Mouse (Mus musculus) spleen, adult 2 months (tissue): ENCODE results near the gene Rbms2. TPM values are rescaled to one million over a fixed set of nuclear protein-coding genes. Genes with fewer than 3 reads are reported as not detected.
A peak's percentile ranks its signal among the peaks of the same experiment; 100 is the strongest.

Experiments
- DNase-seq, 2 experiments: peaks; one replicate each; pipeline versions ENCODE4 v3.0.0 to v3.0.0-alpha.2; 2012 to 2021; ENCODE audit warnings: low spot score in 2 of 2, low read depth in 1 of 2
- H3K27ac ChIP-seq: fragments of 200-500 bp; 2 replicates; pipeline ENCODE4 v1.5.1; 2012; ENCODE audit warnings: low read length, inconsistent platforms; ENCODE audit not compliant: insufficient read depth
- H3K27me3 ChIP-seq: fragments of 200-500 bp; 2 replicates; pipeline ENCODE4 v1.6.1; 2012; ENCODE audit warnings: mild to moderate bottlenecking, moderate library complexity, low read length, inconsistent platforms; ENCODE audit not compliant: control insufficient read depth, insufficient read depth
- H3K36me3 ChIP-seq: fragments of 200-500 bp; 2 replicates; pipeline ENCODE4 v1.6.1; 2012; ENCODE audit warnings: mild to moderate bottlenecking, low read length, inconsistent platforms; ENCODE audit not compliant: control insufficient read depth, insufficient read depth
- H3K4me1 ChIP-seq: fragments of 200-500 bp; 2 replicates; pipeline ENCODE4 v1.6.1; 2011; ENCODE audit warnings: inconsistent platforms; ENCODE audit not compliant: control insufficient read depth, insufficient read depth, insufficient read length
- H3K4me3 ChIP-seq: fragments of 200-500 bp; 2 replicates; pipeline ENCODE4 v1.5.1; 2011; ENCODE audit warnings: mild to moderate bottlenecking, inconsistent platforms; ENCODE audit not compliant: insufficient read depth, insufficient read length; ENCODE audit errors: extremely low read depth
- CTCF ChIP-seq: fragments of 200-500 bp; IDR thresholded peaks from 2 replicates; pipeline ENCODE4 v1.5.1; 2011; ENCODE audit warnings: mild to moderate bottlenecking, inconsistent platforms; ENCODE audit not compliant: insufficient read depth, insufficient read length, insufficient replicate concordance; ENCODE audit errors: extremely low read depth
- POLR2A ChIP-seq: fragments of 200-500 bp; IDR thresholded peaks from 2 replicates; pipeline ENCODE4 v1.6.1; 2011; ENCODE audit warnings: low read depth, low read length, inconsistent platforms
- WGBS: fragments of 180-500 bp; shearing (Covaris S2); methylation state at CpG from one replicate; pipeline ENCODE4 v1.1.7; 2018; 5-methylcytosine and 5-hydroxymethylcytosine counted together
- polyA plus RNA-seq: library from polyadenylated mRNA; depleted of rRNA; stranded (reverse); fragments of >200 nt; gene quantifications from 2 replicates; pipeline ENCODE4 v1.2.3, GENCODE M21; 2012

The Rbms2 gene
- polyA plus RNA-seq, 1 experiment, result 30.0 TPM

DNA sequence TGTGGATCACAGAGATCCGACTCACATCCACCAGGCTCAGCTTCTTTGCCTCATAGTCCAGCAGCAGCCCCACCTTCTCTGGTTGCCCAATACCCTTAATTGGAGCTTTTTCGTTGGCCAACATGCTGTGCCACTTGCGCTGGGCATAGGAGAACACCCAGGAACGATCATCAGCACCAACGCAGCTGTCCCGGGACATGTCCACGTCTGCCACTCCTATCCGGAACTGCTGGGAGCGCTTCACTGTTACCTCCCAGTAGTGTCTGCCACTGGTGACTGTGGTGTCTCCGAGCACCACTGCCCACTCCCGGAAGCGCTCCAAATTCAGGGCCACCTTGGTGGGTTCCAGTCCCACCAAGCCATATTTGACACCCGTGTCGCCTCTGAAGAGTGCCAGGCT lies 30.9 kb upstream of the Rbms2 start:
- 25% methylated on average over 14 of the region's 14 CpGs for WGBS

DNA sequence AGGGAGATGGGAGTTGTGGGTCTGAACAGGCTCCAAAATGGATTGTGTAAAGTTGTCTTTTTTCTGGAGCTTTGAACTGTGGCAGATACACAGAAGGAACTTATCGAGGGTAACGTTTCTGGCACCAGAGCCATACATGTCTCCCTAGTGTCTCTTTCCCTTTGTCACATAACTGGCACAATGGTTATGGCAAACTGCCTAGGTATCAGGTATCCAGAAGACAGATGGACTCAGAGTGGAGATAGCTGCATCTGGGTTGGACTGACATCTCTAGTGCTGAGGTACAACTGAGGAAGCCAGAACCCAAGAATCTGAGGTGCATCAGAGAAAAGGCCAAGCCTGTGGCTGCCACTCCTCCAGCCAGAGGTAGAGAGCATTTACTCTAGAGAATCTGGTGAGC lies 30.0 kb upstream of the Rbms2 start:
- Histone ChIP-seq H3K36me3 (peaks cover 2% of the 10 kb centered on the region; the same call in 1 of the 2 replicates), H3K4me1 (no peaks in the 10 kb centered on the region; the same call in 1 of the 2 replicates), H3K4me3 (no peak overlapping the region), H3K27ac (no peak overlapping the region), H3K27me3 (no peaks in the 10 kb centered on the region)
- WGBS, result 73% methylated on average over 2 of the region's 2 CpGs
- TF ChIP-seq CTCF (no peak), POLR2A (no peak)
- no peak for DNase-seq

More for the DNA sequence above, 30.9 kb upstream of the Rbms2 start:
- peaks cover 2% of the 10 kb centered on the region; the same call in 1 of the 2 replicates for H3K36me3 ChIP-seq
- DNase-seq, result no peak
- no peaks in the 10 kb centered on the region for H3K27me3 ChIP-seq
- H3K27ac ChIP-seq, result no peak overlapping the region
- TF ChIP-seq POLR2A (no peak), CTCF (no peak)
- H3K4me1 ChIP-seq, result no peaks in the 10 kb centered on the region; the same call in 1 of the 2 replicates
- H3K4me3 ChIP-seq, result peak overlapping the region; percentile 82

DNA sequence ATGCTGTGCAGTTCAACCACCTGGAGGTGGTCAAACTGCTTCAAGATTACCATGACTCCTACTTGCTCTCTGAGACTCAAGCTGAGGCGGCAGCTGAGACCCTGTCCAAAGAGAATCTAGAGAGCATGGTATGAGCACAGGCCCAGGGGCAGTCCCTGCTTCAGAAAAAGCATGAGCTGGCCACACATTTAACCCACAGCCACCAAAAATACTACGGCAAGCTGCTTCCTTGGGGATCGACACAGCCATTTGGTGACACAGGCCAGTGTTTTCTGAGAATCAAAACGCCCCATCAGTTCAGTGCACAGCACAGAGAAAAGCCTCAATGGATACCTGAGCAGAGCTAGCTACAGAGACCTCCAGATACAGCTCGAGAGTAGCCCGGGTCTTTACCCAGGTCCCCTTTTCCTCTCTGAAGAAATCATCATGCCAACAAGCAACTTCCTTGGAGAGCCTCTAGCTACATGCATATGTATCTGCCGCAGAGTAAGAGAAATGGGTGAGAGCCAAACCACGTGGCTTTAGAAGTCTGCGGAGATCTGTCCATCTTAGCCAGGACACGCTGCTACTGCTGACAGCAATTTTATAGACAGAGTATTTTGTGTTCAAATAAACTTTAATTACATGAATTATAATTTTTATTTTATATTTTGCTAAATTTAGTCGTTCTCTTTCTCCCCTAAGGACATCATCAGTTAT lies 29.4 kb upstream of the Rbms2 start:
- H3K27ac ChIP-seq, result no peak overlapping the region
- H3K36me3 ChIP-seq, result peaks cover 2% of the 10 kb centered on the region; the same call in 1 of the 2 replicates
- DNase-seq, result no peak
- no peaks in the 10 kb centered on the region for H3K27me3 ChIP-seq
- WGBS, result 92% methylated on average over 11 of the region's 11 CpGs
- no peak overlapping the region for H3K4me3 ChIP-seq
- H3K4me1 ChIP-seq, result no peaks in the 10 kb centered on the region; the same call in 1 of the 2 replicates
- no peak for TF ChIP-seq CTCF
- no peak for TF ChIP-seq POLR2A

DNA sequence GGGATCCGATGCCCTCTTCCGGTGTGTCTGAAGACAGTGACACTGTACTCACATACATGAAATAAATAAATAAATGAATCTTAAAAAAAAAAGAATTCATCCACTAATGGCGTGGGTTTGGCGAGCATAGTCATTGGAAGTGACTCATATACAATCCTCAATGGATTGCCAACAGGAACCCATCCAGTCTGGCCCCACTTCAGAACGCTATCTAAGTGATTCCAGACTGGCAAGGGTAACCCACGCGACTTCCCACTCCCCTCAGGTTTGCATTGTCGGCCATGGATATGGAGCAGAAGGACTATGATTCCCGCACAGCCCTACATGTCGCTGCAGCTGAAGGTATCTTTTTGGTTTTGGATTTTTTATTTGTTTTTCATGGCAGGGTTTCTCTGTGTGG lies 28.2 kb upstream of the Rbms2 start:
- Histone ChIP-seq H3K4me3 (no peak overlapping the region), H3K27ac (no peak overlapping the region), H3K27me3 (no peaks in the 10 kb centered on the region), H3K4me1 (no peaks in the 10 kb centered on the region; the same call in 1 of the 2 replicates), H3K36me3 (peaks cover 2% of the 10 kb centered on the region; the same call in 1 of the 2 replicates)
- TF ChIP-seq CTCF (no peak), POLR2A (no peak)
- WGBS, result 94% methylated on average over 10 of the region's 10 CpGs
- DNase-seq, result no peak

DNA sequence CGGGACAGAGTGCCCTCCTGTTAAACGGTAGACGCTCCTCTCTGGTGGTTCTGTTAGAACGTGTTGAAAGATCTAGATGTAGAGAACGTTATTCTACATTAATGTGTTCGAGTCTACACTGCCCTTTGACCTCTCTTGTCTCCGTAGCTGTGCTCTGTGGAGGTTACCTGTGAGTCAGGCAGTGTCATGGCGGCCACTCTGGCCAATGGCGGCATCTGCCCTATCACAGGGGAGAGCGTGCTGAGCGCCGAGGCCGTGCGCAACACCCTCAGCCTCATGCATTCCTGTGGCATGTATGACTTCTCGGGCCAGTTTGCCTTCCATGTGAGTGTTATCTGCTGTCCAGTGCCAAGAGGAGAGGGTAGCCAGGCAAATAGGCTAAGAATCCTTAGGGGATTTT lies 24.8 kb upstream of the Rbms2 start:
- H3K27ac ChIP-seq, result no peak overlapping the region
- no peak overlapping the region for H3K4me3 ChIP-seq
- H3K36me3 ChIP-seq, result peaks cover 2% of the 10 kb centered on the region; the same call in 1 of the 2 replicates
- no peaks in the 10 kb centered on the region for H3K4me1 ChIP-seq
- H3K27me3 ChIP-seq, result no peaks in the 10 kb centered on the region
- DNase-seq, result no peak
- no peak for TF ChIP-seq POLR2A
- no peak for TF ChIP-seq CTCF
- WGBS, result 94% methylated on average over 15 of the region's 15 CpGs

DNA sequence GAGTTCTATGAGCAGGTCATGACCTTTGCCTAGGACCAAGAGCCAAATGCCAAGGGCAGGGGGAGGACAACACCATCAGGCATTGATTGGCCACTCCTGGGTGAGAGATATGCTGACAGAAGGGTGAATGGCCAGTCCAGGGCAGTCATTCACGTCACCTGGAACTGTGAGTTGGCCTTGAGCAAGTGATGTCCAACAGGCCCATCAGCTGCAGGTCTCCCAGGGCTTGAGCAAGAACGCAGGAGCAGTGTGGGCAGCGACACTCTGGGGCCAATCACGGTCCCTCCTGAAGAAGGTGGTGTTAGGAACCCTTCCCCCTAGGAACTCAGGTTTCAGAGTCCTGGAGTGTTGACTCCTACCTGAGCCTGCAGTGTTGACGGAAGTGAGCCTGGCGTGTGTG lies 21.8 kb upstream of the Rbms2 start:
- no peak for DNase-seq
- Histone ChIP-seq H3K36me3 (0 out of 2 replicates have a peak, but pooled peaks cover 2% of the 10 kb centered on the region), H3K4me1 (no peaks in the 10 kb centered on the region), H3K4me3 (no peak overlapping the region), H3K27me3 (no peaks in the 10 kb centered on the region), H3K27ac (no peak overlapping the region)
- TF ChIP-seq CTCF (no peak), POLR2A (no peak)
- 88% methylated on average over 6 of the region's 6 CpGs for WGBS
